Mouse (Mus musculus) limb, embryonic 13.5 days (tissue): ENCODE measurements around the gene Hist1h2bc. TPM values are rescaled to one million over a fixed set of nuclear protein-coding genes. Genes with fewer than 3 reads are reported as not detected.

Experiments
- ATAC-seq: fragments of 200-750 bp; cut with Nextera tagmentation; 2 replicates; pipeline ENCODE4 v1.8.0; 2017; ENCODE audit warnings: low read depth, moderate number of reproducible peaks, moderate TSS enrichment; ENCODE audit not compliant: low FRiP score
- H3K27ac ChIP-seq: fragments of 300-500 bp; sonication (generic); 2 replicates; pipeline ENCODE4 v1.5.1; 2015; ENCODE audit warnings: inconsistent platforms, mild to moderate bottlenecking, moderate library complexity
- H3K27me3 ChIP-seq: fragments of 300-500 bp; sonication (generic); 2 replicates; pipeline ENCODE4 v1.6.1; 2015; ENCODE audit warnings: mild to moderate bottlenecking, inconsistent platforms
- H3K36me3 ChIP-seq: fragments of 300-500 bp; sonication (generic); 2 replicates; pipeline ENCODE4 v1.6.1; 2015; ENCODE audit warnings: inconsistent platforms, mild to moderate bottlenecking, moderate library complexity
- H3K4me1 ChIP-seq: fragments of 300-500 bp; sonication (generic); 2 replicates; pipeline ENCODE4 v1.6.1; 2015; ENCODE audit warnings: inconsistent platforms
- H3K4me2 ChIP-seq: fragments of 300-500 bp; sonication (generic); replicated peaks from 2 replicates; pipeline ENCODE4 v1.6.1; 2015; ENCODE audit warnings: inconsistent platforms, mild to moderate bottlenecking, moderate library complexity
- H3K4me3 ChIP-seq: fragments of 300-500 bp; sonication (generic); 2 replicates; pipeline ENCODE4 v1.5.1; 2015; ENCODE audit warnings: moderate library complexity, mild to moderate bottlenecking, inconsistent platforms
- H3K9ac ChIP-seq: fragments of 300-500 bp; sonication (generic); 2 replicates; pipeline ENCODE4 v1.6.1; 2015; ENCODE audit warnings: mild to moderate bottlenecking, inconsistent platforms
- H3K9me3 ChIP-seq: fragments of 300-500 bp; sonication (generic); 2 replicates; pipeline ENCODE4 v1.6.1; 2016; ENCODE audit warnings: inconsistent platforms
- WGBS: fragments of 180-500 bp; shearing (Covaris S2); methylation state at CpG from one replicate; pipeline ENCODE4 v1.1.7; 2015; 5-methylcytosine and 5-hydroxymethylcytosine counted together
- polyA plus RNA-seq: library from polyadenylated mRNA; unstranded; fragments of >200 nt; fragmentation: Nextera tagmentation; extraction: Ambion mirVana; gene quantifications from 2 replicates; pipeline ENCODE4 v1.2.1, GENCODE M21; 2015

Hist1h2bc gene
- polyA plus RNA-seq, 1 experiment from 2014 or later, result 35.7 TPM

- Histone ChIP-seq H3K27me3 (no peaks in the 10 kb centered on the region), H3K4me2 (no peak overlapping the region), H3K27ac (no peak overlapping the region), H3K4me1 (no peaks in the 10 kb centered on the region), H3K9ac (no peak overlapping the region), H3K4me3 (no peak overlapping the region), H3K36me3 (no peaks in the 10 kb centered on the region), H3K9me3 (no peaks in the 10 kb centered on the region)
- 22% methylated on average over 1 of the region's 1 CpGs for WGBS
- ATAC-seq, result no peak
Measured at GRCm38 (mm10) chr13:23725213-23725612, 41.2 kb downstream of the Hist1h2bc start.

DNA sequence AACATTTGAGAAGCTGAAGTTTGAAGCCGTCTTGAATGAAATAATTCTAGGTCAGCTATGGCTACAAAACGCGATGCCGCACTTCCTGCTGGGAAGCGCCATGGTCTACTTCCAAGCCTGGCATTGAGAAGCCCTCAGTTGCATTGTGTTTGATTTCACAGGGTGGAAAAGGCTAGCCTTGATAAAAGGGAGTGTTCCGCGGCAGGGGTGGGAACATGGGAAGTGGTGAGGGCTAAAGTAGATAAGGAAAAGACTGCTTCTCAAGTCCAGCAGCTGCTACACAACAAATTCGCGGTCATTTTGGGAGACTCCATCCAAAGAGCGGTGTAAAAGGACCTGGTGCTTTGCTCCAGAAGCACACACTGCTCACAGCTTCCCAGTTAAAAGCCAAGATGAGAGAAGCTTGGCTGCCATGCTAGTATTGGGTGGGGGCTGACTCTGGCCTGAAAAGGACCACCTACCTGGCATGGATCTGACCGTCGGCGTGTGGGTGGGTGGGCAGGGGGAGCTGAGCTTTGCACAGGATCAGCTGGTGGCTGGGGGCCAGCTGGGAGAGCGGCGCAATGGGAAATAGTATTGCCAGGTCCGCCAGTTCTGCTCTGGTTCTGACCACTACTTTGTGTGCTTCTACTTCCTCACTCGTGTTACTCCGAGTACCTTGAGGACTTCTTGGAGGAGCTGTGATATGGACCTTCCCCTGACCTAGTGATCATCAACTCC, 44.6 kb downstream of the Hist1h2bc start:
- H3K4me1 ChIP-seq, result no peaks in the 10 kb centered on the region
- H3K27ac ChIP-seq, result no peak overlapping the region
- no peaks in the 10 kb centered on the region for H3K36me3 ChIP-seq
- 88% methylated on average over 18 of the region's 18 CpGs for WGBS
- H3K27me3 ChIP-seq, result no peaks in the 10 kb centered on the region
- no peak for ATAC-seq
- no peak overlapping the region for H3K4me2 ChIP-seq
- H3K9ac ChIP-seq, result no peak overlapping the region
- H3K9me3 ChIP-seq, result no peaks in the 10 kb centered on the region
- no peak overlapping the region for H3K4me3 ChIP-seq

GRCm38 (mm10) chr13:23729192-23729525, 45.2 kb downstream of the Hist1h2bc start:
- H3K4me2 ChIP-seq, result no peak overlapping the region
- H3K4me3 ChIP-seq, result no peak overlapping the region
- H3K4me1 ChIP-seq, result no peaks in the 10 kb centered on the region
- ATAC-seq, result no peak
- H3K9me3 ChIP-seq, result no peaks in the 10 kb centered on the region
- no peak overlapping the region for H3K27ac ChIP-seq
- H3K27me3 ChIP-seq, result no peaks in the 10 kb centered on the region
- 94% methylated on average over 9 of the region's 9 CpGs for WGBS
- no peaks in the 10 kb centered on the region for H3K36me3 ChIP-seq
- no peak overlapping the region for H3K9ac ChIP-seq

DNA sequence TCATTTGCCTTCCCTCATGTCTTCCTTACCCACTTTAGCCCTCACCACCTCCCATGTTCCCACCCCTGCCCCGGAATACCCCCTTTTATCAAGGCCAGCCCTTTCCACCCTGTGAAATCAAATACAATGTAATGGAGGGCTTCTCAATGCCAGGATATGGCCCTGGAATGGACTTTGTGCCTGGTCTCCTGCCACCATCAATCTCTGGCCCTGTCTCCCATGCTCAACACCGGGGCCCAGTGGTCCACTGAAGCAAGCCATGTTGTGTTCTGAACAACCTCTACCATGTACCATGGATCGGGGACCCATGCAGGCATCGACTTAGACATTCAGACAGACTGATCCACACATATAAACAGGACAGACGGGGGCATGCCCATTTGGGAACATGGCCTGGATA, 45.7 kb downstream of the Hist1h2bc start:
- H3K4me1 ChIP-seq, result no peaks in the 10 kb centered on the region
- H3K4me2 ChIP-seq, result no peak overlapping the region
- H3K27ac ChIP-seq, result no peak overlapping the region
- H3K9me3 ChIP-seq, result no peaks in the 10 kb centered on the region
- ATAC-seq, result no peak
- no peaks in the 10 kb centered on the region for H3K36me3 ChIP-seq
- 90% methylated on average over 5 of the region's 5 CpGs for WGBS
- H3K27me3 ChIP-seq, result no peaks in the 10 kb centered on the region
- H3K4me3 ChIP-seq, result no peak overlapping the region
- no peak overlapping the region for H3K9ac ChIP-seq

- Histone ChIP-seq H3K36me3 (no peaks in the 10 kb centered on the region), H3K4me1 (no peaks in the 10 kb centered on the region), H3K4me2 (no peak overlapping the region), H3K9ac (no peak overlapping the region), H3K27ac (no peak overlapping the region), H3K27me3 (no peaks in the 10 kb centered on the region), H3K4me3 (no peak overlapping the region), H3K9me3 (no peaks in the 10 kb centered on the region)
- WGBS, result 47% methylated on average over 8 of the region's 8 CpGs
- ATAC-seq, result no peak
Measured at GRCm38 (mm10) chr13:23730479-23730878, 46.5 kb downstream of the Hist1h2bc start.

DNA sequence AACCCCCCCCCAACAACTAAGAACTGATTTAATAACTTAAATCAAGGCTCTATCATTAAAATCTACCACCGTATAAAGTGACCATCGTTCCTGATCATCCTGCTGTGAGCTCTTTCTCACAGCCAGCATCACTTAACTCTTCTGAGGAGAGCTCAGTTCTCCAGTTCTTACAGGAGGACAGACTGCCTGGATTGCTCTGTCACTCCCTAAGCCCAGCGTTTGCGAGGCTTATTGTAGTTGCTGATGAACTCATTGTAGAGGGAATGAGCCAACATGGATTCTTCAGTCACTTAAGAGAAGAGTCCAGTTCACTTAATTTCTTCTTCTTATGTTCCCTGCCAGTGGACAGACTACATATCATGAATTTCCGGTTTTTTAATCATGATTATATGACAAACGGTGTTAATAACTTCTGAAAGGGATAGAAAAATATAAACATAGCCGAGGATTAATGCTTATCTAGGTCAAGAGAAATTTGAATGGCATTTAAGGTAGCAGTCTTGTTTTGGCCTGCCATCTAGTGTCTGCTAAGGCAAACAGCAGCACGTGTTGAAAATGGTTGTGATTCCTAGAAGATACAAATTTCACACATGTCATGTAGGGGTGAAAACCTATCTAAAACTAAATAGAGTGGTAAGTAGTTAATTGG, 48.3 kb downstream of the Hist1h2bc start:
- no peaks in the 10 kb centered on the region for H3K9me3 ChIP-seq
- no peak overlapping the region for H3K9ac ChIP-seq
- H3K4me2 ChIP-seq, result no peak overlapping the region
- 23% methylated on average over 8 of the region's 8 CpGs for WGBS
- no peaks in the 10 kb centered on the region for H3K27me3 ChIP-seq
- no peak overlapping the region for H3K27ac ChIP-seq
- no peak for ATAC-seq
- no peaks in the 10 kb centered on the region for H3K36me3 ChIP-seq
- no peaks in the 10 kb centered on the region for H3K4me1 ChIP-seq
- H3K4me3 ChIP-seq, result no peak overlapping the region

GRCm38 (mm10) chr13:23737091-23737490, 53.1 kb downstream of the Hist1h2bc start:
- no peak overlapping the region for H3K27ac ChIP-seq
- peaks cover 13% of the 10 kb centered on the region for H3K4me1 ChIP-seq
- 79% methylated on average over 5 of the region's 5 CpGs for WGBS
- no peak overlapping the region for H3K9ac ChIP-seq
- no peak overlapping the region for H3K4me3 ChIP-seq
- ATAC-seq, result no peak
- H3K9me3 ChIP-seq, result no peaks in the 10 kb centered on the region
- no peaks in the 10 kb centered on the region for H3K27me3 ChIP-seq
- no peak overlapping the region for H3K4me2 ChIP-seq
- no peaks in the 10 kb centered on the region for H3K36me3 ChIP-seq

GRCm38 (mm10) chr13:23738041-23738440, 54.0 kb downstream of the Hist1h2bc start:
- Histone ChIP-seq H3K9me3 (no peaks in the 10 kb centered on the region), H3K4me1 (peaks cover 13% of the 10 kb centered on the region), H3K36me3 (no peaks in the 10 kb centered on the region), H3K4me3 (peak overlapping the region; percentile 64), H3K9ac (peak overlapping the region; percentile 89), H3K4me2 (peak overlapping the region; percentile 95), H3K27me3 (no peaks in the 10 kb centered on the region), H3K27ac (peak overlapping the region; percentile 98)
- ATAC-seq, result no peak
- 21% methylated on average over 4 of the region's 4 CpGs for WGBS

DNA sequence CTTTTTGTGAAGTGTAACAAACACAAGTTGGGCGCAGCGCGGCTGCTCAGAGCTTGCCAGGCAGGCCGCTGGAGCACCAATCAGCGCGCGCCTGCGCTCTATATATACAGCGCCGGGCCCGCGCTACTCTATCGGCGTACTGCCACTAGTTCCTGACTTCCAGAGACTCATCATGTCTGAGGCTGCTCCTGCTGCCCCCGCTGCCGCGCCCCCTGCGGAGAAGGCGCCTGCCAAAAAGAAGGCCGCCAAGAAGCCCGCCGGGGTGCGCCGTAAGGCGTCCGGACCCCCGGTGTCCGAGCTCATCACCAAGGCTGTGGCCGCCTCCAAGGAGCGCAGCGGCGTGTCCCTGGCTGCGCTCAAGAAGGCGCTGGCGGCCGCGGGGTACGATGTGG, 54.7 kb downstream of the Hist1h2bc start, which contains the start of gene Hist1h1c:
Gene Hist1h1c, plus strand, starts transcription at position 132 of the 392 bp plus-strand sequence.
- ATAC-seq, result peak; percentile 93
- Histone ChIP-seq H3K4me2 (peak within 1 kb of the TSS; percentile 95), H3K9me3 (no peaks in the 10 kb centered on the region), H3K27me3 (no peaks in the 10 kb centered on the region), H3K4me3 (peak within 1 kb of the TSS; percentile 64), H3K27ac (peak within 1 kb of the TSS; percentile 98), H3K36me3 (no peaks in the 10 kb centered on the region), H3K9ac (peak within 1 kb of the TSS; percentile 89), H3K4me1 (peaks cover 13% of the 10 kb centered on the region)
- under 1% methylated on average over 34 of the region's 38 CpGs for WGBS

GRCm38 (mm10) chr13:23739069-23739921, 55.3 kb downstream of the Hist1h2bc start:
- no peaks in the 10 kb centered on the region for H3K27me3 ChIP-seq
- peak overlapping the region; percentile 98 for H3K27ac ChIP-seq
- peak; percentile 92 for ATAC-seq
- peak overlapping the region; percentile 95 for H3K4me2 ChIP-seq
- peak overlapping the region; percentile 89 for H3K9ac ChIP-seq
- WGBS, result under 1% methylated on average over 39 of the region's 39 CpGs
- H3K36me3 ChIP-seq, result no peaks in the 10 kb centered on the region
- no peaks in the 10 kb centered on the region for H3K9me3 ChIP-seq
- peak overlapping the region; percentile 64 for H3K4me3 ChIP-seq
- H3K4me1 ChIP-seq, result peaks cover 17% of the 10 kb centered on the region

DNA sequence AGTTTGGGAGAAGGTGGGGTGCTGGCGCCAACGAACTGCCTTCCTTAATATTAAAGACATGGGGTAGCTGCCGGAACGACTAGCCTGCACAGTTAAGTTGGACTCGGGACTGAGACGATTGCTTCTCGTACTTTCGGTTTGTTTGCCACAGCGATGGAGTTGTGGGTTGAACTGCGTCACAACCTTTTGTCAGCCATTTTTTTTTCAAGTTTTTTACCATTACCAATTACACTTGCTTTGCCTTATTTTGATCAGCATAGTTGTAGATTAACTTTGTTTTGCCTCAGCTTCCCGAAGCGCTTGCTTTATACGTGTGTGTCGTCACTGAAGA, 55.9 kb downstream of the Hist1h2bc start:
- Histone ChIP-seq H3K4me1 (peaks cover 21% of the 10 kb centered on the region), H3K4me2 (peak overlapping the region; percentile 95), H3K27ac (peak overlapping the region; percentile 98), H3K4me3 (peak overlapping the region; percentile 64), H3K9ac (peak overlapping the region; percentile 89), H3K27me3 (no peaks in the 10 kb centered on the region), H3K9me3 (no peaks in the 10 kb centered on the region), H3K36me3 (no peaks in the 10 kb centered on the region)
- ATAC-seq, result no peak; the same call in 1 of the 2 replicates
- 2% methylated on average over 14 of the region's 14 CpGs for WGBS

- Histone ChIP-seq H3K36me3 (no peaks in the 10 kb centered on the region), H3K9me3 (no peaks in the 10 kb centered on the region), H3K27ac (peak overlapping the region; percentile 98), H3K4me3 (peak overlapping the region; percentile 64), H3K4me1 (peaks cover 21% of the 10 kb centered on the region), H3K4me2 (peak overlapping the region; percentile 95), H3K9ac (peak overlapping the region; percentile 89), H3K27me3 (no peaks in the 10 kb centered on the region)
- ATAC-seq, result no peak
- WGBS, result 29% methylated on average over 13 of the region's 13 CpGs
Measured at GRCm38 (mm10) chr13:23740256-23740840, 56.3 kb downstream of the Hist1h2bc start.
